Mouse (Mus musculus) spleen, adult 2 months (tissue): ENCODE results near the gene Gnao1. TPM values are rescaled to one million over a fixed set of nuclear protein-coding genes. Genes with fewer than 3 reads are reported as not detected.

Experiments used
- DNase-seq, 2 experiments: peaks; one replicate each; pipeline versions ENCODE4 v3.0.0 to v3.0.0-alpha.2; 2012 to 2021; ENCODE audit warnings: low spot score in 2 of 2, low read depth in 1 of 2
- H3K27ac ChIP-seq: fragments of 200-500 bp; 2 replicates; pipeline ENCODE4 v1.5.1; 2012; ENCODE audit warnings: low read length, inconsistent platforms; ENCODE audit not compliant: insufficient read depth
- H3K27me3 ChIP-seq: fragments of 200-500 bp; 2 replicates; pipeline ENCODE4 v1.6.1; 2012; ENCODE audit warnings: mild to moderate bottlenecking, moderate library complexity, low read length, inconsistent platforms; ENCODE audit not compliant: control insufficient read depth, insufficient read depth
- H3K36me3 ChIP-seq: fragments of 200-500 bp; 2 replicates; pipeline ENCODE4 v1.6.1; 2012; ENCODE audit warnings: mild to moderate bottlenecking, low read length, inconsistent platforms; ENCODE audit not compliant: control insufficient read depth, insufficient read depth
- H3K4me1 ChIP-seq: fragments of 200-500 bp; 2 replicates; pipeline ENCODE4 v1.6.1; 2011; ENCODE audit warnings: inconsistent platforms; ENCODE audit not compliant: control insufficient read depth, insufficient read depth, insufficient read length
- H3K4me3 ChIP-seq: fragments of 200-500 bp; 2 replicates; pipeline ENCODE4 v1.5.1; 2011; ENCODE audit warnings: mild to moderate bottlenecking, inconsistent platforms; ENCODE audit not compliant: insufficient read depth, insufficient read length; ENCODE audit errors: extremely low read depth
- CTCF ChIP-seq: fragments of 200-500 bp; IDR thresholded peaks from 2 replicates; pipeline ENCODE4 v1.5.1; 2011; ENCODE audit warnings: mild to moderate bottlenecking, inconsistent platforms; ENCODE audit not compliant: insufficient read depth, insufficient read length, insufficient replicate concordance; ENCODE audit errors: extremely low read depth
- POLR2A ChIP-seq: fragments of 200-500 bp; IDR thresholded peaks from 2 replicates; pipeline ENCODE4 v1.6.1; 2011; ENCODE audit warnings: low read depth, low read length, inconsistent platforms
- WGBS: fragments of 180-500 bp; shearing (Covaris S2); methylation state at CpG from one replicate; pipeline ENCODE4 v1.1.7; 2018; 5-methylcytosine and 5-hydroxymethylcytosine counted together
- polyA plus RNA-seq: library from polyadenylated mRNA; depleted of rRNA; stranded (reverse); fragments of >200 nt; gene quantifications from 2 replicates; pipeline ENCODE4 v1.2.3, GENCODE M21; 2012

Gene Gnao1
- polyA plus RNA-seq, 1 experiment, result 2.5 TPM

DNA sequence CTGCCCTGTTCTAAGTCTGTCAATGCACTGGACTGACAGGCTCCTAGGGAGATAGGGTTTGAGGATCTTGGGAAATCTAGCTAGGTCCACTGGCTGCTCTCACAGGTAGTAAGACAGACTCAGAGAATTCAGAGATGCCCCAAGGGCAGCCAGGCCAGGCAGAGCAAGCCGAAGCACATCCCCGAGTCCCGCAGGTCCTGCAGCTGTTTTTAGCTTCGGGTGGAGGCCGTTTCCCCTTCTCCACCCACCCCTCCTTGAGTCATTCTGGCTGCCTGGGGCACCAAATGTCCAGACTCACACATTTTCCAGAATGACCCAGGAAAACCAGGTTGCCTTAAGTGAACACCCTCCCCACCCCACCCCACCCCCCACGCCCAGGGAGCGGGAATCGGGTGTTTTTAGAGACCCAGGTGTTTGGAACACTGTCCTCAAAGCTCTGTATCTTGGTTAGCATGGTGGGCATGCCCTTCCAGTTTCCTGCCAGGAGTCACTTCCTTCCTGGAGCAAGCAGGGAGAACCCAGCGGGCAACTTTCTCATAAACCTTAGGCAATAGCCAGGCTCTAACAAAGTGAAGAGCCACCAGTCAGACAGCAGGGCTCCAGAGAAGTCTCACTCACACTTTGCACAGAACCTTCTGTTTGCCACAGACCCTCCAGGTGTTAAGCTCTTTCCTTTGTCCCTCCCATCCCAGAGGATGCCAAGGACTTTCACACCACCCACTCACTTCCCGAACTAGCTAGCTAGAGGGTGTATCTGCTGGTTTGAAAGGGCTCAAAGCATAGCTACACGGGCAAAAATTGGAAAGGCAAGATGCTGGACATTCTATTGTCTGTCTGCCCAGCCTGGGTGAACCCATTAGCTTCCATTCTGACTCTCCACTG is 131.0 kb downstream of the Gnao1 start:
- Histone ChIP-seq H3K4me1 (no peaks in the 10 kb centered on the region), H3K4me3 (no peak overlapping the region), H3K36me3 (no peaks in the 10 kb centered on the region), H3K27ac (no peak overlapping the region), H3K27me3 (no peaks in the 10 kb centered on the region)
- no peak for DNase-seq
- 52% methylated on average over 11 of the region's 11 CpGs for WGBS
- TF ChIP-seq CTCF (no peak), POLR2A (no peak)

GRCm38 (mm10) chr8:93941636-93942054 is 131.9 kb downstream of the Gnao1 start:
- no peak for TF ChIP-seq CTCF
- TF ChIP-seq POLR2A, result no peak
- no peak for DNase-seq
- 62% methylated on average over 4 of the region's 4 CpGs for WGBS
- Histone ChIP-seq H3K36me3 (no peaks in the 10 kb centered on the region), H3K4me3 (no peak overlapping the region), H3K27me3 (no peaks in the 10 kb centered on the region), H3K27ac (no peak overlapping the region), H3K4me1 (no peaks in the 10 kb centered on the region)

GRCm38 (mm10) chr8:93945781-93946180 is 136.0 kb downstream of the Gnao1 start:
- DNase-seq, result no peak
- H3K36me3 ChIP-seq, result no peaks in the 10 kb centered on the region
- WGBS, result 91% methylated on average over 4 of the region's 4 CpGs

GRCm38 (mm10) chr8:93946397-93946796 is 136.6 kb downstream of the Gnao1 start:
- Histone ChIP-seq H3K27ac (no peak overlapping the region), H3K4me1 (no peaks in the 10 kb centered on the region), H3K4me3 (no peak overlapping the region), H3K36me3 (no peaks in the 10 kb centered on the region), H3K27me3 (no peaks in the 10 kb centered on the region)
- TF ChIP-seq CTCF (no peak), POLR2A (no peak)
- no peak for DNase-seq
- WGBS, result 92% methylated on average over 1 of the region's 1 CpGs

More at GRCm38 (mm10) chr8:93945781-93946180, 136.0 kb downstream of the Gnao1 start:
- Histone ChIP-seq H3K27me3 (no peaks in the 10 kb centered on the region), H3K27ac (no peak overlapping the region), H3K4me3 (no peak overlapping the region), H3K4me1 (no peaks in the 10 kb centered on the region)
- TF ChIP-seq POLR2A (no peak), CTCF (no peak)

DNA sequence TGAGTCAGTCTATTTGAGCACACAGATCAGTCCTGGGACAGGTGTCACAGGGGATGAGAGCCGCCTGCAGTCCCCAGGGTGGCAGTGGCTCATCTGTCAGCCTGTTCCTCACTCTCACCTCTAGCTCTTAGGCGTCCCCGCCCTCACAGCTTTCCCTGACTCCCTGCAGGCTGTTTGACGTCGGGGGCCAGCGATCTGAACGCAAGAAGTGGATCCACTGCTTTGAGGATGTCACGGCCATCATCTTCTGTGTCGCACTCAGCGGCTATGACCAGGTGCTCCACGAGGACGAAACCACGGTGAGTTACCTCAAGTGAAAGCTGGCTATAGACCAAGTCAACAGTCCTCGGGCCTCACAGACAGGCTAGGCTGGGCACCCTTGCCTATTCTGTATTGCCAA is 140.4 kb downstream of the Gnao1 start:
- DNase-seq, result no peak
- no peak for TF ChIP-seq POLR2A
- no peak for TF ChIP-seq CTCF
- Histone ChIP-seq H3K36me3 (no peaks in the 10 kb centered on the region), H3K27ac (no peak overlapping the region), H3K27me3 (no peaks in the 10 kb centered on the region), H3K4me3 (no peak overlapping the region), H3K4me1 (no peaks in the 10 kb centered on the region)
- 85% methylated on average over 14 of the region's 14 CpGs for WGBS

DNA sequence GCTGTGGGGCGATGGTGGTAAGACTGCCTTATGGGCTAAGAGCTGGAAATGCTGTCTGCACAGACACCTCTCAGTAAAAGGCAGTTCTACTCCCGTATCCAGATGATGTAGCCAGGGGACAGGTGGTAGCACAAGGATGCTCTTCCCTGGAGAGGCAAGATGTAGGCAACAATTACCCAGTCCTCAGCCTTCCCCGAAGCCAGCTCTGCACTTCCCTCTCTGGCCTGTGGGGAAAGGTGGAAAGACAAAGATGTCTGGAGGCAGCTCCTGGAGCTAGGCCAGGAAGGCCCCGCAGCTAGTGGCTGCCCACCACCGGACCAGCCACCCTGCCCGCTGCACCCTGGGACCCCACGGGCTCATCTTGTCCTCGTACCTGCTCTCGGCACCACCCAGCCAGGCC is 142.7 kb downstream of the Gnao1 start:
- TF ChIP-seq POLR2A (no peak), CTCF (no peak)

DNA sequence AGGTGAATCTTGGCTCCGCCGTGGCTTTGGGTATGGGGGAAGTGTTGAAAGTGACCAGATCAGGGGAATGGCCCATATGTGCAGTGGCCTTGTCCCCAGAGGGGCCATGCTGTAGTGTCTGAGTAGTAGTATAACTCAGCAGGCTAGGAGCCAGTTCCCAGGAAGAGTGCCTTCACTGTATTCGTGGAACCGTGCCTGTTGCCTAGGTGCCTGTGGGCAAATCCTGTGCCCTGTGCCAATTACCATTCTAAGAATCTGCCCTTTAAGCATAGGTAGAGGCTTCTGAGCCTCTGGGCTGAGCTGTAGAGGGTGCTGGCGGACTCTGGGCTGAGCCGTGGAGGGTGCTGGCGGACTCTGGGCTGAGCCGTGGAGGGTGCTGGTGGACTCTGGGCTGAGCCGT is 148.6 kb downstream of the Gnao1 start:
- DNase-seq, result no peak

More for the DNA sequence above, 142.7 kb downstream of the Gnao1 start:
- Histone ChIP-seq H3K4me3 (no peak overlapping the region), H3K27me3 (no peaks in the 10 kb centered on the region), H3K4me1 (no peaks in the 10 kb centered on the region), H3K27ac (no peak overlapping the region), H3K36me3 (no peaks in the 10 kb centered on the region)
- no peak for DNase-seq
- WGBS, result 87% methylated on average over 9 of the region's 9 CpGs

More for the DNA sequence above, 148.6 kb downstream of the Gnao1 start:
- Histone ChIP-seq H3K4me1 (no peaks in the 10 kb centered on the region), H3K4me3 (no peak overlapping the region), H3K27me3 (no peaks in the 10 kb centered on the region), H3K27ac (no peak overlapping the region), H3K36me3 (no peaks in the 10 kb centered on the region)
- WGBS, result 87% methylated on average over 9 of the region's 9 CpGs
- no peak for TF ChIP-seq CTCF
- no peak for TF ChIP-seq POLR2A
